Mouse (Mus musculus): ENCODE measurements at regions not wholly inside any gene's neighbourhood (a gene's known extent, or its start where the extent isn't known, plus 50 kb on each side); places are given as distances from the start of the nearest gene placed in this dataset.

DNA sequence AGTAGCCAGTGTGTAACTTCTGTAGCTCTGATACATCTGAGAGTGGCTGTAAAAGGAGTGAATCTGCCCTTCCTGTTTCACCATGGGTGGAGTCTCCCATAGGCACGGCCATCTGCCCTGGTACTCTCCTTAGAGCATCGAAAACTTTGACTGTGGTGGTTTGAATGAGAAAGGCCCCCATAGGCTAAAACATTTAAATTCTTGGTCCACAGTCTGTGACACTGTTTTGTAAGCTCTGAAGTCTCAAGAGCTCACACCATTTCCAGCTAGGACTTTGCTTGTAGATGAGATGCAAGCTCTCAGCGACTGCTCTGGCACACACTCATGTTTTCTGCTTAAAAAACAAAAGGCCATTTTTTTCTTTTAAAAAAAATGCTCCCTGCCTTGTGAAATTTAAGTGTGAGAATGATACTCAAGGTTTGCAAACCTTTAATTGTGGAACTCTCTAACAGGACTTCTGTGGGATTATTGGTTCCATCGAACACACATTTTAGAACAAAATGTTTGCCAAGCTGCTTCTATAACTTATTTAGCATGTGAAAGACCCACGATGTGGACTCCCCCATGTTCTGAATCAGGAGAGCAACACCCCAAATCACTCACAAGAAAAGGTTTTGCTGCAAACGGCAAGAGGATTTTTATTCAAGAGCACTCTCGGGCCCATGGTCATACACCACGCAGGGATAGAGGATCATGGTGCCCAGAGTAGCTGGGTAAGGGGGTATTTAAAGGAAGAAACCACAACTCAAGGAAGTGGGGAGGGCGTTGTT, 65.7 kb upstream of the Klf12 start:
- DNase-seq: no peak

DNA sequence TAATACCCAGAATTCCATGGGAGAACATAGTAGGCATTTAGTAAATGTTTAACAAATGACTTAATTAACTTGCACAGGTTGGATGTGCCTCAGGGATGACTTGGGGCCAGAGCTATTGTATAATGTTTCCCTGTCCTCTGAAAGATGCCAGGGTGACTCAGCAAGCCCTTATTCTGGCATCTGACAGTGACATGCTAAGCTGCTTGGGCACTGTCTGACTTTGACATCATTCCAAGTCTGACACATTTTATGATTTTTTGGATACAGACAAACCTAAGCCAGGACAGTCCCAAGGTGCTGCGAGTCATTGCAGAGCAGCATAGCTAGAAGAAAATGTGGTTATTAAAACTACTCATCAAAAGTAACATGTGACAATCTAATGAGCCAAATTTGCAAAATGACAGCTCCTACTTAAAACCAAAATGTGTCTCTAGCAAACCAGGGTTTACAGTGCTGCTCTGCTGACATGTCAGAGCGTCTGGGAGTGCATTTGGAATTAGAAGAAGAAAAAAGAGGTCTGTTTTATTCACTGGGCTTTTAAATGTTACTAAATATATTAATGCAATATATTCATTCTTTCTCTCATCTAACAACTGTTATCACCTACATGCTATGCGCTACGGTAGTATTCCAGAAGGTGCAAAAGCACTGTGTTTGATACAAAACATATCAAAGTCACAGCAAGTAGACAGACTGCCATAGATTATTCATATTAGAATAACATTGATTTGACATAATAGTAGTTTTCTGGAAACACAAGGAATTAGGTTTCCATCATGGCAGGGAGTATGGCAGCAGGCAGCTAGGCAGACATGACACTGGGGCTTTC, 64.1 kb upstream of the Klf12 start:
- DNase-seq: peak in 1 of 2 experiments; percentile 22

DNA sequence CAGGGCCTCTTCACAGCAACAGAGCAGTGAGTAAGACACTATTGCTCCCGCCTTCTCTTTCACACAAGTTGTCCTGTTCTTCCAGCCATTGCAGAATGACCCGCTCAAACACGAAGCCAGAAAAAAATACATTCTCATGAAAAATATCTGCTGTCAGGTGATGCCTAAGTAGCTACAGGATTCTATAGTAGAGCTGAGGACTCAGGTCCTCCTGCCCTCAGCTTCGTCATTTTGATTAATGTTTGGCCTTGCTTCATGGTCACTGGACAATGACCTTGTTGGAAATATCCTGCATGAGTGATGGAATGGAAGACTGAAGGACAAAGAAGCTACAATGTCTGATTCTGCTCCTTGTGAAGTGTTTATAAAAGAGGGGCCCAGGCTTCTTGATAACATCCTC, 52.4 kb upstream of the Klf12 start:
- no peak for DNase-seq

Measured in cerebellum, postnatal 25 days (tissue).